Mouse (Mus musculus): ENCODE measurements around the gene Hoxd11.

DNA sequence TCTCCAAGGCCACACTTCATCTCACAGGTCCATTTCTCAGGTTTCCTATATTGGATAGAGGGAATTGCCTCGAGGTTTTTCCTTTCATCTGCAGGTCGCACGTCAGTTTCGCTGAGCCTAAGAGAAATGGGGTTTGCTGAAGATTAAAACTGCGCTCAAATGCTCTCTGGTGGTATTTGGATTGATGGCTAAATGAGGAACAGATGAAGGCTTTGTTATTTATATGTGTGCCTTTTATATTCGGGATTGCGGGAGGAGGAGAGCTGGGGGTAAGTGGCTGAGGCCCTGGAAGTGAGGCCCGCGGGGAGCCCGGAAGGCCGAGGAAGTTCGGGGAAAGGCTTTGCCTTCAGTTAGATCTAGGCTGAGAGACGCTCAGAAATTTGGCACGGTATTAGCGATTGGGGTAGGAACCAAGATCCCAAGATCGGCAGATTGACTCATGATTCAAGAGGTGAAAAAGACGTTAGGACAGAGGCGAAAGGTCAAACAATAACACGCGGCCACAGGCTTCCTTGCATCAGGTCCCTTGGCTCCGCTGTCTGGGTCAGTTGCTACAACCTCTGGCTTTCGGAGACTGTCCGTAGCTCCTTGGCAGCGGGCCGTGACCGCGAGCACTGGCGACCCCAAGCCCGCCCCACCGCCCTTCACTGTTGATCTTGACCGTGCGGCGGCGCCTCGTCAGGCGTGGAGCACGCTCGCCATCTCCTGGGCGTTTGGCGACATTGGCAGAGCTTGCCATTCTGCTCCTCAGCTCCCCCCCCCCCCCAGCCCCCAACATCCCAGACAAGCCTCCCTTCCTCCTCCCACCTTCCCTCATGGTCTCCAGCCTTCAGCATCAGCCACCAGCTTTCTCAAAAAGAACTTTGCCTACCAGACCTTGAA lies 6.6 kb upstream of the Hoxd11 start:
- TF ChIP-seq CTCF (IDR thresholded peaks at IDR 0.05; ENCODE audit: insufficient read depth, low read length) = peak; percentile 63
- TF ChIP-seq POLR2A (IDR thresholded peaks at IDR 0.05; ENCODE audit: borderline replicate concordance, extremely low read depth, low read depth, low read length) = no peak
